Mouse (Mus musculus) adipocyte (in vitro differentiated cells): ENCODE results near the gene Olfr1043.
"Not testable (repeated sequence)": the region's sequence is repeated elsewhere in the genome, so short reads cannot be mapped to it uniquely, and the experiment has no call there.

Source experiments
- DNase-seq: peaks from one replicate; pipeline ENCODE4 v3.0.0-alpha.2; 2016; ENCODE audit warnings: low spot score

Gene Olfr1043

DNA sequence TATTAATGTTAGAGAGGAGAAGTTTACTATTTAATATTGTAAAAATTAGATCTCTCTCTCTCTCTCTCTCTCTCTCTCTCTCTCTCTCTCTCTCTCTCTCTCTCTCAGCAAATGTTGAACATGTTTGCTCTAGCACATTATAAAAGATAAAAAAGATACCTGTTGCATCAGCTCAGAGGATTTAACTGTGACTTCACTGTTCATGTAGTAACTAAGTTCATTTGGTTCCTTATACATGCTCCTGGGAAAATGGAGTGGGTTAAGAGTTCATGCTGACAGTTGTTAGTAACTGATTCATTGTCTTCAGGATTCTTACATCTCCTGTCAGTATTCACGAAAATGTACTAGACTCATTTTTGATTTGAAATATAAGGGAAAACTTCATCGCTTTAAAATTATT is at the start of gene Olfr1043:
Gene Olfr1043, minus strand, starts transcription at position 101 of the 400 bp plus-strand sequence.
- no peak for DNase-seq

DNA sequence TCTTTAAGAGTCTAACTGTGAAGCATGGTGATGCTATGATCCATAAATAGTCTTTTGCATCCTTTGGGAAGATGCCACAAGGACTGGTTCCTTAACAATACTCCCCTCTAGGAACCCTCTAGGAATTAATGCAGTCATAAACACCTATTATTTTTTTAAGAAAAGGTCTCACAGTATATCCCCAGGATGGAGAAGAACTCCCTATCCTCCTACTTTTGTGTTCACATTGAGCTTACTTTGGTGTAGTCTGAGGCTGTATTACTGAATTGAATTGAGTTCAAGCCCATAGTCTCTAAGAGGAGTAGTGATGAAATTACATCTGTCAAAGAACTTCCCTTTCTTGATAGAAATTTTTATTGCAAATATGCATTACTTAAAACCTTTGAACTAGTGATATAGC is 35.6 kb upstream of the Olfr1043 start, which contains the start of gene Olfr1045:
Gene Olfr1045, minus strand, starts transcription at position 101 of the 400 bp plus-strand sequence.
- DNase-seq, result no peak

DNA sequence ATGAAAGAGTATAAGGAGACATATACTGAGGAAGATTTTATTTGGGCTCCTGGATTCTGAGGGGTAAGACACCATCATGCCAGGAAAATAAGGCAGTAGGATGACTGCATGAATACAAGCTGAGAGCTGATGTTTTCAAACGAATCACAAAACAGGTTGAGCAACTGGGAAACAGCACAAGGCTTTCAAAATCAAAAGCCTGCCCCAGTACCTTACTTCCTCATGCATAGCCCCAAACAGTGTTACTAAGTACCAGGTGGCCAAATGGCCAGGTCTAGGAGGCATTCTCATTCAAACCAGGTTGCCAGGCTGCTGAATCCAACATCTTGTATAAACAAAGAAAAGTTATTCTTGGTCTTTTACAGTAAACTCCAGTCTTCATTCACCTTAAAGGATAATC is 28.5 kb upstream of the Olfr1043 start:
- DNase-seq, result no peak

DNA sequence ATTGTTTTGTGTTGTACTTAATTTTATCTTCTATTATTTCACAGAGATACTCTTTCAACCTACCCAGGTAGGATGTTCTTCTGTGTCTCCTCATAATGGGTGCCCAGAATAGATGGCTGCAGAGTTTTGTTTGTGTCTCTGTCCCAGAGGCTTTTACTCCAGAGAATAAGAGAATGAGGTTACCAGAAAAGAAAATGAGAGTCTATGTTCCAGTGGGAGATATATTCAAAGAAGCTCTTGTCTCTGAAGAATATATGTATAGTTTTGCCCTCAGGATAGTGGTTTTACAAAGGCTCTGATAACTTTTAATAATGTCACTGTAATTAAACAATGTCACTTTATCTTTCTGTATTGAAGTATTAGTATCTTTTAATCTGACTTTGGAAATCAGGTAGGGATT is 18.3 kb upstream of the Olfr1043 start, which contains the start of gene Olfr52:
Gene Olfr52, minus strand, starts transcription at position 101 of the 400 bp plus-strand sequence.
- DNase-seq, result no peak

DNA sequence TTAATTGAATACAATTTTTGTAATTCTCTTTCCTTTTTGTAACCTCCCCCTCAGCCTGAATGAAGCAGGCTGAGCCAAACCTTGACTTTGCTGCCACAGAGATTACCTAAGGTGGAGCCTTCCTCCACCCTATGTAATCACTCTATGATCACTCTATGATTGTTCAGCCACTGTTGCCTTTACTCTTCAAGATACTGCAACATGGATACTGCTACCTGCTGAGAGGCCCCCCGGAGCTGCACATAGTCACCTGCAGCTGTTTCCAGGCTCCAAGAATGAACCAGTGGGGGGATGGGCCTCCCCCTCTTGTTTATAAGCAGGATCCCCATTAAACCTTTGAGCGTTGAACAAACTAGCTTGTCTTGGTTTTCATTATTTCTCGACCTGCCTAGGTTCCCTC is 12.6 kb upstream of the Olfr1043 start:
- DNase-seq, result no peak

DNA sequence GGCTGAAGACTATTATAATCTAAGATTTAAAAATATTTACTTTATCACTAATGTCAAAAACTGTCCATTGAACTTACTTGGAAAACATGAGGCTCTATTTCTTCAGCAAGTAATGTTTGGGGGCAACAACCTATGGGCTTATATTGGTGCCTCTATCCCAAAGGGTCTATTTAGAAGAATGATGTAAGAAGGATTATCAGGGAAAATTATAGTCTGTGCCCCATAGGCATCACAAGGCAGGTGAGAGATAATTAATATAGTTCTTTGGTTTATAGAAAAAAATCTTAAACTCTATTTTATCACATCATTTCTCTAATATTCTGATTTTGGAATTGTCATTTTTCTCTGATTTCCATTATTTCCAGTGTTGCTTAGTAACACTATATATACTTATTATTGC is 10.4 kb upstream of the Olfr1043 start, which contains the start of gene Olfr1044:
Gene Olfr1044, minus strand, starts transcription at position 101 of the 400 bp plus-strand sequence.
- DNase-seq, result no peak

DNA sequence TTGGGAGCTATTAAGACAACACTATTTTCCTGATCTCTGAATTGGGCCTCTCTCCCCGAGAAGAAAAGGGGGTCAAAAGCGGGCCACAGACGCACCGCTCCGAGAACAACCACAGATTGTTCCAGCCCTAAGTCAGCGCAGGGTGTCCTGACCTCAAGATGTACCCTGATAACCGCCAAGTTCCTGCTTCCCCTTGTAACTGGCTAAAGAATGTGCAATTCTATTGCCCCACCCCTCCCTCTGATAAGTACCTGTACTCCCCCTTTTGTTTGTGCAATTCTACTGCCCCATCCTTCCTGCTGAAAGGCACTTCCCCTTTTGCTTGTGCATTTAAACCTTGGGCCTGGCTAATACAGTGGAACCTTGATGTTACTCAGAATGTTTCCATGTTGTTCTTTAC is 8.1 kb upstream of the Olfr1043 start:
- DNase-seq, result not testable (repeated sequence)

DNA sequence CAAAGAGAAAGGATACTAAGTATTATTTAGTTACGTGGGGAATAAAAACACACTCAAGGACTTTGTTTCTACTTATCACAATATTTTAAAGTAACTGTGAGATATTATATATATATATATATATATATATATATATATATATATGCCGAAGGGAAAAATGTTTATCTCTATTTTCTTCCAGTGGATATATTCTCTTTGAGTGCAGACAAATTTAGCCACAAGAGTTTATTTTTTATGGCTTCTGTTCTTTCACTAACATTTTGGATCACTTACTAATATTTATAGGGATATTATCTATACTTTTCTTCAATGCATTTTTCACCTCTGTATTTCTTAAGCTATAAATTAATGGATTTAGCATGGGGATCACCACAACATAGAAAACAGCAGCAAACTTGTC is 5.6 kb downstream of the Olfr1043 start, which contains the start of gene Olfr1042:
Gene Olfr1042, minus strand, starts transcription at position 101 of the 400 bp plus-strand sequence.
- no peak for DNase-seq

DNA sequence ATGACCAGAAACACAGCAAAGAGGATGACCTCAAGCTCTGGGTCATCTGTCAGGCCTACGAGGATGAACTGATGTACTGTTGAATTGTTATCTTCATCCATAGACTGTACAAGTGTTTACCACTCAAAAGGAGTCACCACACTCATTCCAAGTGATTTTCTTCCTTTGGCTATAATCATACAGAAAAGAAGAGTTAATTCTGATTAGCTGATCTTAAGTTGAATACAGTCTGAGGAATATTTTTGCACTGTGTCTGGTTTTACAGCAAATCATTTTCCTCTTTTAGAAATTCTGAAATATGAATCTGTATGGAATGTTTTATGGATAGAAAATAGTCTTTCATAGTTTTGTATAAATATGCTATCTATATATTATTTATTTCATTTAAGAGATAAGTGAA is 20.7 kb downstream of the Olfr1043 start, which contains the start of gene Olfr1040:
Gene Olfr1040, minus strand, starts transcription at position 101 of the 400 bp plus-strand sequence.
- no peak for DNase-seq

DNA sequence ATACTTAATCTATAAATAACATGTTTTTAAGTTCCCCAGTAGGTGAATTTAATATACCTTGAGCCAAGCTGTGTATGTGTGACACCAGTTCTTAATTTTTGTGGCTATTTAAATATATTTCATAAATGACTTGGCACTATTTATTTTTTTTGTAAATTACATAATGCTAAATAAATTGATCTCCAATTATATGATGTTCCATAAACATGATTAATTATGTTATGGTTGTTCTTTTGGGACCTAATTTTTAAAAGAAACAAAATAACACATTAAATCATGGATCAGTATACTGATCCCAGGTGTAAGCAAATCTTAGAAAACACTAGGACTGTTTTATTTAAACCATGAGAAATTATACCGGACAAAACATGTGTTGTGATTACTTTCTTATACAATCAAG is 31.5 kb downstream of the Olfr1043 start, which contains the start of gene Olfr1039:
Gene Olfr1039, minus strand, starts transcription at position 101 of the 400 bp plus-strand sequence.
- DNase-seq, result no peak
